Mouse (Mus musculus): ENCODE data around the gene Isg20l2.

DNA sequence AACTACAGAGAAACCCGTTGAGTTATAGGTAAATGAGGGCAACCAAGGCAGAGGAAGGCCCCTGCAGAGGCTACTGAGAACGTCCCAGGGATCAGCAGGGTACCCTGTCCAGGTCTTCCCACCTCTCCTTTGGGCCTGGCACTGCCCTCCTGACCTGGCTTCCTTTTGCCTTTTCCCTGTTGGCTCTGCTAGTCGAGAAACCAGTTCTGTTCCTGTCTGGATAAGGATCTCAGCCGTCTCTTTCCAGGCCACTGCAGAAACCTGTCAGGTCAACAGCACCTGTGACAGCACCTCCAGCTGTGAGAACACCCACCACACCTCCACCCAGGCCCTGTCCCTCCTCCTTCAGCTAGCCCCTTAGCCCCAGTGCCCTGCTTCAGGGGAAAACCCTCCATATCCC lies 28.4 kb downstream of the Isg20l2 start:
- TF ChIP-seq GATA1 (IDR thresholded peaks at IDR 0.05; ENCODE audit: low read length) (no peak), TAL1 (IDR thresholded peaks at IDR 0.05; ENCODE audit: low read length) (no peak)
